Comparison of ENCODE assay signal across 10 mouse cellular contexts in genomic region chr10:90657416-90658120, GRCm38 (mm10).
DNase-seq lines count a peak whose midpoint lies in the region; ATAC-seq and TF ChIP-seq lines count a peak whose summit lies in the region.
"Had no signal": no experiment of that assay in that cellular context is flagged by ENCODE, and none has a peak within 500 bp of the region (broad histone marks: within the 10 kb centered on the region; RNA-seq: fewer than 3 reads in every experiment).

No protein-coding gene starts in this region.

- no peak overlapping the region for H3K4me2 ChIP-seq in forebrain, embryonic 13.5 days
- no peak overlapping the region for H3K4me2 ChIP-seq in forebrain, embryonic 11.5 days (ENCODE audit: low read depth, low read length, severe bottlenecking)
- no peak overlapping the region for H3K4me2 ChIP-seq in liver, postnatal 0 days (ENCODE audit: low read depth, low read length)
- H3K4me2 ChIP-seq: heart, embryonic 15.5 days; liver, embryonic 13.5 days had no signal

- TF ChIP-seq CTCF in liver, postnatal 0 days (IDR thresholded peaks at IDR 0.05; ENCODE audit: low read depth): no peak

- H3K4me1 ChIP-seq in forebrain, embryonic 13.5 days: peaks cover 9% of the 10 kb centered on the region
- no peaks in the 10 kb centered on the region for H3K4me1 ChIP-seq in forebrain, embryonic 11.5 days (replicated peaks; ENCODE audit: control insufficient read depth, insufficient read depth, low read length)
- no peaks in the 10 kb centered on the region for H3K4me1 ChIP-seq in liver, postnatal 0 days (ENCODE audit: insufficient read depth)
- H3K4me1 ChIP-seq: liver, embryonic 13.5 days had no signal

- no peak overlapping the region for H3K9ac ChIP-seq in forebrain, embryonic 13.5 days
- H3K9ac ChIP-seq in forebrain, embryonic 11.5 days (ENCODE audit: low read length): no peak overlapping the region
- no peak overlapping the region for H3K9ac ChIP-seq in liver, postnatal 0 days (replicated peaks)
- H3K9ac ChIP-seq: heart, embryonic 15.5 days; liver, embryonic 13.5 days had no signal

- no peak for TF ChIP-seq EP300 in liver, postnatal 0 days (IDR thresholded peaks at IDR 0.05; ENCODE audit: low read depth)

- peak; percentile 78 for ATAC-seq in forebrain, embryonic 13.5 days
- ATAC-seq in forebrain, embryonic 11.5 days (replicated peaks; ENCODE audit: low FRiP score): no peak
- peak; percentile 17; the same call in 1 of the 2 replicates for ATAC-seq in liver, postnatal 0 days

- WGBS in forebrain, embryonic 13.5 days: 51% methylated on average over 7 of the region's 7 CpGs
- 77% methylated on average over 7 of the region's 7 CpGs for WGBS in forebrain, embryonic 11.5 days
- WGBS in liver, postnatal 0 days (ENCODE audit: insufficient replicate concordance): 61% methylated on average over 7 of the region's 7 CpGs

- no peaks in the 10 kb centered on the region for H3K9me3 ChIP-seq in forebrain, embryonic 13.5 days (replicated peaks)
- no peaks in the 10 kb centered on the region for H3K9me3 ChIP-seq in forebrain, embryonic 11.5 days (ENCODE audit: control insufficient read depth, low read length)
- no peaks in the 10 kb centered on the region for H3K9me3 ChIP-seq in liver, postnatal 0 days (ENCODE audit: low read length)
- H3K9me3 ChIP-seq: heart, embryonic 15.5 days; liver, embryonic 13.5 days had no signal

- no peaks in the 10 kb centered on the region for H3K36me3 ChIP-seq in forebrain, embryonic 13.5 days (ENCODE audit: poor library complexity, severe bottlenecking)
- H3K36me3 ChIP-seq in forebrain, embryonic 11.5 days (ENCODE audit: control insufficient read depth, insufficient read depth, low read length): no peaks in the 10 kb centered on the region
- H3K36me3 ChIP-seq in liver, postnatal 0 days (replicated peaks; ENCODE audit: insufficient read depth, low read length): no peaks in the 10 kb centered on the region
- H3K36me3 ChIP-seq: heart, embryonic 15.5 days; liver, embryonic 13.5 days had no signal

- no peak overlapping the region for H3K4me3 ChIP-seq in forebrain, embryonic 13.5 days
- H3K4me3 ChIP-seq in forebrain, embryonic 11.5 days (ENCODE audit: low read depth, low read length): no peak overlapping the region
- H3K4me3 ChIP-seq in liver, postnatal 0 days (ENCODE audit: low read depth, low read length): no peak overlapping the region
- H3K4me3 ChIP-seq: heart, embryonic 15.5 days; liver, embryonic 13.5 days had no signal

- no peak overlapping the region for H3K27ac ChIP-seq in forebrain, embryonic 13.5 days
- H3K27ac ChIP-seq in forebrain, embryonic 11.5 days (ENCODE audit: low read depth, low read length): no peak overlapping the region
- no peak overlapping the region for H3K27ac ChIP-seq in liver, postnatal 0 days (ENCODE audit: low read depth)
- H3K27ac ChIP-seq: heart, embryonic 15.5 days; liver, embryonic 13.5 days had no signal

- no peaks in the 10 kb centered on the region for H3K27me3 ChIP-seq in forebrain, embryonic 13.5 days
- no peaks in the 10 kb centered on the region for H3K27me3 ChIP-seq in forebrain, embryonic 11.5 days (ENCODE audit: control insufficient read depth, insufficient read depth, low read length)
- H3K27me3 ChIP-seq in liver, postnatal 0 days (ENCODE audit: insufficient read depth, low read length): no peaks in the 10 kb centered on the region
- H3K27me3 ChIP-seq: heart, embryonic 15.5 days; liver, embryonic 13.5 days had no signal

- DNase-seq in forebrain, embryonic 11.5 days (ENCODE audit: low spot score): no peak
- peak; percentile 27 for DNase-seq in liver, postnatal 0 days
- DNase-seq in liver: no peak
- DNase-seq in cerebellum, adult 18-20 months: peak; percentile 77 to 78
- peak; percentile 22 for DNase-seq in lung, postnatal 36 days
- DNase-seq in spleen, adult 12 weeks (ENCODE audit: low spot score): no peak
- DNase-seq in thymus, postnatal 14 days: no peak
- DNase-seq: liver, embryonic 13.5 days had no signal

Comparison
In these comparisons a context has a peak if more than half of its experiments do, and no peak if none do; other contexts are left out.
1. DNase-seq: peak in liver, postnatal 0 days (single experiment), cerebellum, adult 18-20 months (2 of 2) and lung, postnatal 36 days (single experiment); none in forebrain, embryonic 11.5 days (single experiment), liver (single experiment), spleen, adult 12 weeks (single experiment) and thymus, postnatal 14 days (single experiment).